Mouse (Mus musculus) lung, adult 2 months (tissue): Measurements from ENCODE around the gene Crip1.

Experiments used
- CTCF ChIP-seq: fragments of 200-500 bp; IDR thresholded peaks from 2 replicates; pipeline ENCODE4 v1.5.1; 2011; ENCODE audit warnings: mild to moderate bottlenecking, low read length, control low read depth; ENCODE audit not compliant: insufficient read depth
- POLR2A ChIP-seq: fragments of 200-500 bp; IDR thresholded peaks from 2 replicates; pipeline ENCODE4 v1.6.1; 2011; ENCODE audit warnings: low read depth, mild to moderate bottlenecking, control low read depth, low read length, borderline replicate concordance; ENCODE audit errors: extremely low read depth

DNA sequence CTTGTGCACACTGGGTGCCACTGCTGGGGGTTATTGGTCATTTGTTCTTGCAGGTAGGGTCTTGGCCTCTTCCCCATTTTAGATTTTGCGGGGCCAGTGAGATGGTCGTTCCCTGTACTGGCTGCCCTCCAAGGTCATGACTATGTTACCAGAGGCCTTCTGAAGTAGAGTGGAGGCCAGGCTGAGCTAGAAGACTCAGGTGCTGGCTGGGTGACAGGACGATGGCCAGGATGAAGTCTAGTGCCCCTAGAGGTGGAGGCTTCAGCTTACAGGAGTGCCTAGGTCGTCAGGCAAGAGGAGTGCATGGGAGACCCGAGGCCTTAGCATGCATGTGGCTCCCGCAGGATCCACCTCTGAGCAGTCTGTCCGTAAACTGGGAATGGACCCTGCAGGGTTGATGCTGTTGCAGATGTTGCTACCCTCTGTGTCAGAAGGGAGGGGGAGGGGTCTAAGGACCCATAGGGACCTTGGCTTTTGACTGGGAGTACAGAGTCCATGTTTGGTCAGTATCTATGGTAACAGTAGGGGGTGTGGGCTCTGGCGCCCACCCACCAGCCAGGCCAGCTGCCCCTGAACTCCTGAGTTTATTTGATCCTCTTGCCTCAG is 42.2 kb upstream of the Crip1 start:
- TF ChIP-seq CTCF (peak; percentile 51), POLR2A (no peak)
